ENCODE assay signal across 15 mouse cellular contexts in genomic region chr15:97612325-97612724, GRCm38 (mm10).
DNase-seq lines count a peak whose midpoint lies in the region; ATAC-seq and TF ChIP-seq lines count a peak whose summit lies in the region.
"Had no signal": no experiment of that assay in that cellular context is flagged by ENCODE, and none has a peak within 500 bp of the region (broad histone marks: within the 10 kb centered on the region; RNA-seq: fewer than 3 reads in every experiment).

No protein-coding gene starts in this region.

- H3K27me3 ChIP-seq in intestine, postnatal 0 days (replicated peaks; ENCODE audit: control insufficient read depth, insufficient read depth, low read length), result no peaks in the 10 kb centered on the region
- no peaks in the 10 kb centered on the region for H3K27me3 ChIP-seq in intestine, embryonic 15.5 days (replicated peaks)
- H3K27me3 ChIP-seq in MEL (ENCODE audit: control insufficient read depth in 1 of 2, insufficient read depth in 2 of 2, low read length in 2 of 2), result peaks cover 2 to 4% of the 10 kb centered on the region in 2 experiments; a peak in 3 of 4 replicates
- H3K27me3 ChIP-seq: limb, embryonic 12.5 days; midbrain, embryonic 13.5 days had no signal

- H3K79me2 ChIP-seq in MEL (ENCODE audit: control insufficient read depth, insufficient read depth, low read length, poor library complexity), result no peaks in the 10 kb centered on the region

- intact Hi-C loops in gastrocnemius, postnatal 36 days (cut with DNase I), result no loop called here

- H3K27ac ChIP-seq in intestine, postnatal 0 days (ENCODE audit: low read depth, low read length), result no peak overlapping the region
- H3K27ac ChIP-seq in intestine, embryonic 15.5 days, result no peak overlapping the region
- H3K27ac ChIP-seq in MEL (ENCODE audit: control insufficient read depth, low read depth, low read length), result no peak overlapping the region
- H3K27ac ChIP-seq: limb, embryonic 12.5 days; midbrain, embryonic 13.5 days; stomach, embryonic 15.5 days had no signal

- no peaks in the 10 kb centered on the region for H3K36me3 ChIP-seq in intestine, postnatal 0 days (ENCODE audit: control insufficient read depth, insufficient read depth)
- no peaks in the 10 kb centered on the region for H3K36me3 ChIP-seq in intestine, embryonic 15.5 days
- no peaks in the 10 kb centered on the region; a peak in 1 of 4 replicates for H3K36me3 ChIP-seq in MEL (ENCODE audit: control insufficient read depth in 1 of 2, insufficient read depth in 2 of 2, low read length in 2 of 2)
- H3K36me3 ChIP-seq: G1E; limb, embryonic 12.5 days; midbrain, embryonic 13.5 days; stomach, embryonic 15.5 days had no signal

- no peak overlapping the region for H3K9ac ChIP-seq in intestine, postnatal 0 days (ENCODE audit: low read depth, low read length)
- no peak overlapping the region for H3K9ac ChIP-seq in intestine, embryonic 15.5 days
- H3K9ac ChIP-seq in MEL (ENCODE audit: control insufficient read depth, low read depth, low read length, poor library complexity, severe bottlenecking), result no peak overlapping the region
- H3K9ac ChIP-seq: limb, embryonic 12.5 days; midbrain, embryonic 13.5 days; stomach, embryonic 15.5 days had no signal

- TF ChIP-seq RAD21 in MEL (IDR thresholded peaks at IDR 0.05; ENCODE audit: low read depth, low read length), result peak; percentile 89

- DNase-seq in lung, postnatal 36 days, result peak; percentile 20
- no peak for DNase-seq in lung, adult 18-20 months
- DNase-seq in MEL (ENCODE audit: low read depth, low spot score), result peak; percentile 70
- peak; percentile 57 for DNase-seq in induced T-regulatory cell, adult 2 months (ENCODE audit: low read depth)
- DNase-seq in frontal cortex, adult 2 months (ENCODE audit: extremely low spot score in 1 of 2, low spot score in 1 of 2), result no peak
- no peak for DNase-seq in gastrocnemius, postnatal 36 days
- DNase-seq: cerebellum, adult 2 months; heart, adult 18-20 months; kidney, postnatal 14 days had no signal

- peak; percentile 23 to 28; a peak in 1 of 4 replicates for TF ChIP-seq EP300 in MEL (IDR thresholded peaks at IDR 0.05; ENCODE audit: low read depth in 1 of 2, low read length in 2 of 2)

- no peak for TF ChIP-seq POLR2A in MEL (IDR thresholded peaks at IDR 0.05; ENCODE audit: control insufficient read depth in 1 of 2, insufficient read depth in 1 of 2, low read depth in 1 of 2, low read length in 2 of 2, poor library complexity in 1 of 2)

- WGBS in intestine, postnatal 0 days, result 75% methylated on average over 2 of the region's 2 CpGs
- 80% methylated on average over 2 of the region's 2 CpGs for WGBS in intestine, embryonic 15.5 days

- H3K4me1 ChIP-seq in intestine, postnatal 0 days (replicated peaks; ENCODE audit: control insufficient read depth, insufficient read depth, low read length), result no peaks in the 10 kb centered on the region
- H3K4me1 ChIP-seq in intestine, embryonic 15.5 days (replicated peaks), result no peaks in the 10 kb centered on the region
- H3K4me1 ChIP-seq in MEL (ENCODE audit: control insufficient read depth in 1 of 2, insufficient read depth in 2 of 2, low read length in 2 of 2), result no peaks in the 10 kb centered on the region
- H3K4me1 ChIP-seq: limb, embryonic 12.5 days; stomach, embryonic 15.5 days had no signal

- 0 out of 2 replicates have a peak, but pooled peaks cover 2% of the 10 kb centered on the region for H3K9me3 ChIP-seq in intestine, postnatal 0 days (ENCODE audit: control insufficient read depth)
- H3K9me3 ChIP-seq in intestine, embryonic 15.5 days, result no peaks in the 10 kb centered on the region
- no peaks in the 10 kb centered on the region for H3K9me3 ChIP-seq in MEL (replicated peaks; ENCODE audit: insufficient read depth, low read length)
- H3K9me3 ChIP-seq: limb, embryonic 12.5 days; midbrain, embryonic 13.5 days; stomach, embryonic 15.5 days had no signal

- TF ChIP-seq CTCF in intestine, postnatal 0 days (IDR thresholded peaks at IDR 0.05; ENCODE audit: low read depth), result peak; percentile 46
- TF ChIP-seq CTCF in MEL (IDR thresholded peaks at IDR 0.05 in 2 of 3, conservative IDR thresholded peaks at IDR 0.05 in 1 of 3; ENCODE audit: control insufficient read depth in 1 of 3, insufficient read depth in 1 of 3, low read depth in 2 of 3, low read length in 3 of 3, poor library complexity in 1 of 3, severe bottlenecking in 1 of 3), result peak; percentile 70 to 90 (median 73)

- no peak overlapping the region for H3K4me3 ChIP-seq in intestine, postnatal 0 days (ENCODE audit: low read depth, low read length)
- no peak overlapping the region for H3K4me3 ChIP-seq in intestine, embryonic 15.5 days (replicated peaks)
- H3K4me3 ChIP-seq in MEL (ENCODE audit: control insufficient read depth in 1 of 2, insufficient read depth in 1 of 2, low read depth in 2 of 2, low read length in 2 of 2), result no peak overlapping the region
- H3K4me3 ChIP-seq: limb, embryonic 12.5 days; midbrain, embryonic 13.5 days; stomach, embryonic 15.5 days had no signal

- ATAC-seq in intestine, postnatal 0 days, result no peak
- no peak for ATAC-seq in intestine, embryonic 15.5 days
- ATAC-seq: midbrain, embryonic 13.5 days had no signal

- no peak overlapping the region for H3K4me2 ChIP-seq in intestine, postnatal 0 days (replicated peaks; ENCODE audit: low read depth)
- H3K4me2 ChIP-seq in intestine, embryonic 15.5 days (replicated peaks), result no peak overlapping the region
- H3K4me2 ChIP-seq: limb, embryonic 12.5 days; midbrain, embryonic 13.5 days; stomach, embryonic 15.5 days had no signal

TF ChIP-seq in MEL, 35 proteins besides CTCF, POLR2A, EP300 and RAD21:
- TF ChIP-seq ZMIZ1 (IDR thresholded peaks at IDR 0.05; ENCODE audit: low read depth, low read length), result no peak
- no peak for TF ChIP-seq NRF1 (IDR thresholded peaks at IDR 0.05; ENCODE audit: insufficient read depth, low read depth, low read length, poor library complexity, severe bottlenecking)
- TF ChIP-seq SIN3A (IDR thresholded peaks at IDR 0.05; ENCODE audit: low read length), result no peak
- peak; percentile 74 for TF ChIP-seq MAX (IDR thresholded peaks at IDR 0.05; ENCODE audit: low read length)
- peak; percentile 51; the same call in 1 of the 2 replicates for TF ChIP-seq TBP (IDR thresholded peaks at IDR 0.05; ENCODE audit: low read depth, low read length)
- TF ChIP-seq JUND (IDR thresholded peaks at IDR 0.05; ENCODE audit: low read depth, low read length), result no peak; the same call in 1 of the 2 replicates
- peak; percentile 90 for TF ChIP-seq ZC3H11A (IDR thresholded peaks at IDR 0.05; ENCODE audit: low read depth, low read length)
- no peak for TF ChIP-seq NELFE (IDR thresholded peaks at IDR 0.05; ENCODE audit: low read depth, low read length)
- TF ChIP-seq POLR2AphosphoS5 (IDR thresholded peaks at IDR 0.05; ENCODE audit: borderline replicate concordance, low read depth, low read length), result no peak
- no peak for TF ChIP-seq TCF12 (IDR thresholded peaks at IDR 0.05; ENCODE audit: low read depth, low read length)
- TF ChIP-seq MAZ (IDR thresholded peaks at IDR 0.05; ENCODE audit: low read depth, low read length), result no peak
- TF ChIP-seq SMC3 (IDR thresholded peaks at IDR 0.05; ENCODE audit: low read depth, low read length), result peak; percentile 92
- TF ChIP-seq RCOR1 (IDR thresholded peaks at IDR 0.05; ENCODE audit: low read depth, low read length), result peak; percentile 30; the same call in 1 of the 2 replicates
- no peak for TF ChIP-seq MEF2A (IDR thresholded peaks at IDR 0.05; ENCODE audit: extremely low read depth, insufficient replicate concordance, low read depth, low read length, poor library complexity, severe bottlenecking)
- TF ChIP-seq USF1 (IDR thresholded peaks at IDR 0.05; ENCODE audit: low read depth, low read length), result no peak
- TF ChIP-seq MYC (IDR thresholded peaks at IDR 0.05; ENCODE audit: low read depth, low read length), result peak; percentile 97
- peak; percentile 92 for TF ChIP-seq ZNF384 (IDR thresholded peaks at IDR 0.05; ENCODE audit: low read depth, low read length)
- peak; percentile 79 for TF ChIP-seq GATA1 (IDR thresholded peaks at IDR 0.05; ENCODE audit: low read depth, low read length)
- TF ChIP-seq ETS1 (IDR thresholded peaks at IDR 0.05; ENCODE audit: low read depth, low read length), result peak; percentile 29; the same call in 1 of the 2 replicates
- peak; percentile 31; the same call in 1 of the 2 replicates for TF ChIP-seq MXI1 (IDR thresholded peaks at IDR 0.05; ENCODE audit: low read depth, low read length)
- TF ChIP-seq ELF1 (IDR thresholded peaks at IDR 0.05; ENCODE audit: low read depth, low read length), result peak; percentile 57; the same call in 1 of the 2 replicates
- 0 out of 2 replicates have a peak, but pooled peaks have one; percentile 53 for TF ChIP-seq HCFC1 (IDR thresholded peaks at IDR 0.05; ENCODE audit: low read depth, low read length)

Comparison
In these comparisons a context has a peak if more than half of its experiments do, and no peak if none do; other contexts are left out.
1. DNase-seq: peak in lung, postnatal 36 days (single experiment), MEL (single experiment) and induced T-regulatory cell, adult 2 months (single experiment); none in lung, adult 18-20 months (0 of 2), frontal cortex, adult 2 months (0 of 2) and gastrocnemius, postnatal 36 days (0 of 2).